Mouse (Mus musculus) spleen, adult 2 months (tissue): ENCODE measurements around the gene Atxn7l3.

Experiments
- CTCF ChIP-seq: fragments of 200-500 bp; IDR thresholded peaks from 2 replicates; pipeline ENCODE4 v1.5.1; 2011; ENCODE audit warnings: mild to moderate bottlenecking, inconsistent platforms; ENCODE audit not compliant: insufficient read depth, insufficient read length, insufficient replicate concordance; ENCODE audit errors: extremely low read depth
- POLR2A ChIP-seq: fragments of 200-500 bp; IDR thresholded peaks from 2 replicates; pipeline ENCODE4 v1.6.1; 2011; ENCODE audit warnings: low read depth, low read length, inconsistent platforms

GRCm38 (mm10) chr11:102258095-102258494 is 38.3 kb downstream of the Atxn7l3 start:
- TF ChIP-seq POLR2A (no peak), CTCF (no peak)
